Comparison of ENCODE assay signal across 10 mouse cellular contexts in genomic region chr8:85027922-85028321, GRCm38 (mm10). TPM values are rescaled to one million over a fixed set of nuclear protein-coding genes. Genes with fewer than 3 reads are reported as not detected.
DNase-seq lines count a peak whose midpoint lies in the region; ATAC-seq lines count a peak whose summit lies in the region.
"Had no signal": no experiment of that assay in that cellular context is flagged by ENCODE, and none has a peak within 500 bp of the region (broad histone marks: within the 10 kb centered on the region; RNA-seq: fewer than 3 reads in every experiment).

No protein-coding gene starts in this region.

- H3K27me3 ChIP-seq in neural tube, embryonic 11.5 days (ENCODE audit: control insufficient read depth, insufficient read depth, low read length): no peaks in the 10 kb centered on the region
- no peaks in the 10 kb centered on the region for H3K27me3 ChIP-seq in embryonic facial prominence, embryonic 12.5 days
- no peaks in the 10 kb centered on the region for H3K27me3 ChIP-seq in limb, embryonic 11.5 days (ENCODE audit: control insufficient read depth, insufficient read depth, low read length)
- no peaks in the 10 kb centered on the region for H3K27me3 ChIP-seq in stomach, embryonic 14.5 days (ENCODE audit: control insufficient read depth, insufficient read depth, low read length)

- H3K4me3 ChIP-seq in neural tube, embryonic 11.5 days (ENCODE audit: low read depth, low read length): peak overlapping the region; percentile 100
- peak overlapping the region; percentile 96 for H3K4me3 ChIP-seq in embryonic facial prominence, embryonic 12.5 days
- H3K4me3 ChIP-seq in limb, embryonic 11.5 days (ENCODE audit: low read depth, low read length): peak overlapping the region; percentile 99
- peak overlapping the region; percentile 98 for H3K4me3 ChIP-seq in stomach, embryonic 14.5 days (ENCODE audit: low read depth, low read length)

- no peaks in the 10 kb centered on the region for H3K9me3 ChIP-seq in neural tube, embryonic 11.5 days (ENCODE audit: control insufficient read depth, low read length)
- H3K9me3 ChIP-seq in embryonic facial prominence, embryonic 12.5 days: no peaks in the 10 kb centered on the region
- H3K9me3 ChIP-seq in limb, embryonic 11.5 days (ENCODE audit: control insufficient read depth, low read length): no peaks in the 10 kb centered on the region
- H3K9me3 ChIP-seq in stomach, embryonic 14.5 days (ENCODE audit: control insufficient read depth, low read depth, low read length): no peaks in the 10 kb centered on the region

- H3K36me3 ChIP-seq in neural tube, embryonic 11.5 days (ENCODE audit: control insufficient read depth, insufficient read depth, low read length): peaks cover 15% of the 10 kb centered on the region
- peaks cover 52% of the 10 kb centered on the region for H3K36me3 ChIP-seq in embryonic facial prominence, embryonic 12.5 days
- peaks cover 22% of the 10 kb centered on the region for H3K36me3 ChIP-seq in limb, embryonic 11.5 days (ENCODE audit: control insufficient read depth, insufficient read depth, low read length)
- H3K36me3 ChIP-seq in stomach, embryonic 14.5 days (ENCODE audit: control insufficient read depth, insufficient read depth, low read length): peaks cover 47% of the 10 kb centered on the region

- ATAC-seq in neural tube, embryonic 11.5 days (ENCODE audit: insufficient read depth, low FRiP score, low TSS enrichment): no peak
- no peak for ATAC-seq in embryonic facial prominence, embryonic 12.5 days (ENCODE audit: insufficient number of reproducible peaks, insufficient read depth, low FRiP score, low TSS enrichment)
- no peak for ATAC-seq in limb, embryonic 11.5 days (ENCODE audit: insufficient number of reproducible peaks, low FRiP score, low TSS enrichment, low read depth)
- ATAC-seq in stomach, embryonic 14.5 days (ENCODE audit: insufficient number of reproducible peaks, insufficient read depth, low FRiP score, low read depth): no peak

- DNase-seq in neural tube, embryonic 11.5 days (ENCODE audit: low spot score): no peak
- no peak for DNase-seq in neural tube, embryonic 10.5 days (ENCODE audit: extremely low spot score, low spot score)
- DNase-seq in limb, embryonic 11.5 days (ENCODE audit: low spot score): no peak
- no peak for DNase-seq in cerebellum, adult 11 months
- no peak for DNase-seq in cerebellum, adult 18-20 months
- DNase-seq in embryo, embryonic 11 days: no peak

- H3K4me1 ChIP-seq in neural tube, embryonic 11.5 days (ENCODE audit: control insufficient read depth, insufficient read depth, low read length): peaks cover 27% of the 10 kb centered on the region
- H3K4me1 ChIP-seq in embryonic facial prominence, embryonic 12.5 days: peaks cover 34% of the 10 kb centered on the region
- peaks cover 11% of the 10 kb centered on the region; the same call in 1 of the 2 replicates for H3K4me1 ChIP-seq in limb, embryonic 11.5 days (ENCODE audit: control insufficient read depth, insufficient read depth, low read length)
- peaks cover 28% of the 10 kb centered on the region for H3K4me1 ChIP-seq in stomach, embryonic 14.5 days (ENCODE audit: control insufficient read depth, insufficient read depth, low read length)

- peak overlapping the region; percentile 57 for H3K4me2 ChIP-seq in neural tube, embryonic 11.5 days (ENCODE audit: low read depth)
- peak overlapping the region; percentile 97 for H3K4me2 ChIP-seq in embryonic facial prominence, embryonic 12.5 days (replicated peaks)
- peak overlapping the region; percentile 58 for H3K4me2 ChIP-seq in limb, embryonic 11.5 days (ENCODE audit: low read depth, severe bottlenecking)
- H3K4me2 ChIP-seq in stomach, embryonic 14.5 days (replicated peaks; ENCODE audit: low read depth, low read length): peak overlapping the region; percentile 61

- WGBS in neural tube, embryonic 11.5 days: 35% methylated on average over 2 of the region's 2 CpGs
- 30% methylated on average over 2 of the region's 2 CpGs for WGBS in embryonic facial prominence, embryonic 12.5 days
- 42% methylated on average over 2 of the region's 2 CpGs for WGBS in limb, embryonic 11.5 days
- 18% methylated on average over 2 of the region's 2 CpGs for WGBS in stomach, embryonic 14.5 days

- H3K9ac ChIP-seq in neural tube, embryonic 11.5 days (ENCODE audit: low read length): peak overlapping the region; percentile 99
- peak overlapping the region; percentile 99 for H3K9ac ChIP-seq in embryonic facial prominence, embryonic 12.5 days
- H3K9ac ChIP-seq in limb, embryonic 11.5 days (ENCODE audit: low read length): peak overlapping the region; percentile 34
- H3K9ac ChIP-seq in stomach, embryonic 14.5 days (replicated peaks; ENCODE audit: low read depth, low read length): peak overlapping the region; percentile 99

- no peak overlapping the region for H3K27ac ChIP-seq in neural tube, embryonic 11.5 days (ENCODE audit: low read depth, low read length)
- H3K27ac ChIP-seq in embryonic facial prominence, embryonic 12.5 days: peak overlapping the region; percentile 23; the same call in 1 of the 2 replicates
- H3K27ac ChIP-seq in limb, embryonic 11.5 days (replicated peaks; ENCODE audit: low read depth, low read length): no peak overlapping the region
- H3K27ac ChIP-seq in stomach, embryonic 14.5 days (ENCODE audit: low read length): no peak overlapping the region

RNA-seq across cellular contexts. Expression of gene Trir, which starts 1.3 kb away (rescaled TPM):
- 158 and 170 TPM in 2 replicates for polyA plus RNA-seq in neural tube, embryonic 11.5 days (2014; fragmentation: Nextera tagmentation; extraction: Ambion mirVana)
- 160 and 176 TPM in 2 replicates for polyA plus RNA-seq in embryonic facial prominence, embryonic 12.5 days (2016; fragmentation: Nextera tagmentation; extraction: Ambion mirVana)
- polyA plus RNA-seq in limb, embryonic 11.5 days (2014; fragmentation: Nextera tagmentation; extraction: Ambion mirVana): 194 and 197 TPM in 2 replicates
- polyA plus RNA-seq in stomach, embryonic 14.5 days (2014; fragmentation: Nextera tagmentation; extraction: Ambion mirVana): 132 and 136 TPM in 2 replicates

RNA-seq across cellular contexts. Expression of gene Asna1, which starts 2.8 kb away (rescaled TPM):
- polyA plus RNA-seq in neural tube, embryonic 11.5 days (2014; fragmentation: Nextera tagmentation; extraction: Ambion mirVana): 129 and 130 TPM in 2 replicates
- 125 and 132 TPM in 2 replicates for polyA plus RNA-seq in embryonic facial prominence, embryonic 12.5 days (2016; fragmentation: Nextera tagmentation; extraction: Ambion mirVana)
- polyA plus RNA-seq in limb, embryonic 11.5 days (2014; fragmentation: Nextera tagmentation; extraction: Ambion mirVana): 119 and 131 TPM in 2 replicates
- 101 and 103 TPM in 2 replicates for polyA plus RNA-seq in stomach, embryonic 14.5 days (2014; fragmentation: Nextera tagmentation; extraction: Ambion mirVana)

RNA-seq across cellular contexts. Expression of gene Tnpo2, which starts 8.8 kb away (rescaled TPM):
- 16.3 and 19.7 TPM in 2 replicates for polyA plus RNA-seq in neural tube, embryonic 11.5 days (2014; fragmentation: Nextera tagmentation; extraction: Ambion mirVana)
- 31.7 and 33.3 TPM in 2 replicates for polyA plus RNA-seq in embryonic facial prominence, embryonic 12.5 days (2016; fragmentation: Nextera tagmentation; extraction: Ambion mirVana)
- polyA plus RNA-seq in limb, embryonic 11.5 days (2014; fragmentation: Nextera tagmentation; extraction: Ambion mirVana): 12.7 and 16.3 TPM in 2 replicates
- polyA plus RNA-seq in stomach, embryonic 14.5 days (2014; fragmentation: Nextera tagmentation; extraction: Ambion mirVana): 19.0 and 26.5 TPM in 2 replicates

RNA-seq across cellular contexts. Expression of gene Best2, which starts 13.6 kb away (rescaled TPM):
- not detected in 2 replicates for polyA plus RNA-seq in neural tube, embryonic 11.5 days (2014; fragmentation: Nextera tagmentation; extraction: Ambion mirVana)
- 0.08 TPM in 1 of 2 replicates, not detected in the other for polyA plus RNA-seq in embryonic facial prominence, embryonic 12.5 days (2016; fragmentation: Nextera tagmentation; extraction: Ambion mirVana)
- not detected in 2 replicates for polyA plus RNA-seq in limb, embryonic 11.5 days (2014; fragmentation: Nextera tagmentation; extraction: Ambion mirVana)
- 0.29 and 0.38 TPM in 2 replicates for polyA plus RNA-seq in stomach, embryonic 14.5 days (2014; fragmentation: Nextera tagmentation; extraction: Ambion mirVana)
- polyA plus RNA-seq: gonadal fat pad, adult 2 months; spleen, adult 2 months had no signal

RNA-seq across cellular contexts. Expression of gene Fbxw9, which starts 31.9 kb away (rescaled TPM):
- 25.0 and 25.8 TPM in 2 replicates for polyA plus RNA-seq in neural tube, embryonic 11.5 days (2014; fragmentation: Nextera tagmentation; extraction: Ambion mirVana)
- polyA plus RNA-seq in embryonic facial prominence, embryonic 12.5 days (2016; fragmentation: Nextera tagmentation; extraction: Ambion mirVana): 32.8 and 35.8 TPM in 2 replicates
- 21.0 and 21.2 TPM in 2 replicates for polyA plus RNA-seq in limb, embryonic 11.5 days (2014; fragmentation: Nextera tagmentation; extraction: Ambion mirVana)
- polyA plus RNA-seq in stomach, embryonic 14.5 days (2014; fragmentation: Nextera tagmentation; extraction: Ambion mirVana): 31.9 and 32.6 TPM in 2 replicates

Comparison
In these comparisons a context has a peak if more than half of its experiments do, and no peak if none do; other contexts are left out.
1. H3K9ac ChIP-seq: peak in every context shown above with its lines; median percentile 99 in neural tube, embryonic 11.5 days; 99 in embryonic facial prominence, embryonic 12.5 days; 99 in stomach, embryonic 14.5 days; 34 in limb, embryonic 11.5 days.